Mouse (Mus musculus) cortical plate, adult 2 months (tissue): ENCODE measurements around the gene Nfib.

Experiments
- CTCF ChIP-seq: fragments of 200-500 bp; IDR thresholded peaks from 2 replicates; pipeline ENCODE4 v1.5.1; 2011; ENCODE audit warnings: mild to moderate bottlenecking, control low read depth, low read length; ENCODE audit not compliant: insufficient read depth; ENCODE audit errors: extremely low read depth
- POLR2A ChIP-seq: fragments of 200-500 bp; IDR thresholded peaks from 2 replicates; pipeline ENCODE4 v1.6.1; 2011; ENCODE audit warnings: mild to moderate bottlenecking, low read length, control low read depth; ENCODE audit not compliant: insufficient read depth; ENCODE audit errors: extremely low read depth

- TF ChIP-seq CTCF (no peak), POLR2A (no peak)
Measured at GRCm38 (mm10) chr4:82508281-82508687, 197.3 kb downstream of the Nfib start.
